Mouse (Mus musculus) cerebellum, adult 18-20 months (tissue): ENCODE data around the gene Nudt8.
"Not testable (repeated sequence)": the region's sequence is repeated elsewhere in the genome, so short reads cannot be mapped to it uniquely, and the experiment has no call there.

Source experiments
- DNase-seq, 2 experiments: peaks; one replicate each; pipeline ENCODE4 v3.0.0; 2021

Gene Nudt8

GRCm38 (mm10) chr19:4017921-4018587 is 17.7 kb downstream of the Nudt8 start:
- DNase-seq: no peak

- DNase-seq: peak; percentile 85 to 90
Measured at GRCm38 (mm10) chr19:4018743-4019583, 18.6 kb downstream of the Nudt8 start.

GRCm38 (mm10) chr19:4023185-4023584 is 22.8 kb downstream of the Nudt8 start:
- DNase-seq: no peak

- DNase-seq: no peak
Measured at GRCm38 (mm10) chr19:4027576-4027975, 27.2 kb downstream of the Nudt8 start.

- DNase-seq: no peak
Measured at GRCm38 (mm10) chr19:4032668-4033067, 32.3 kb downstream of the Nudt8 start.

- DNase-seq: no peak
Measured at GRCm38 (mm10) chr19:4033298-4033697, 32.9 kb downstream of the Nudt8 start.

GRCm38 (mm10) chr19:4033742-4034141 is 33.4 kb downstream of the Nudt8 start:
- no peak for DNase-seq

- no peak for DNase-seq
Measured at GRCm38 (mm10) chr19:4036327-4037045, 36.1 kb downstream of the Nudt8 start.

GRCm38 (mm10) chr19:4037154-4037787 is 36.9 kb downstream of the Nudt8 start:
- not testable (repeated sequence) for DNase-seq

- DNase-seq: peak; percentile 82 to 86
Measured at GRCm38 (mm10) chr19:4037788-4038232, 37.4 kb downstream of the Nudt8 start, which contains the start of gene Gstp1. Gene Gstp1, minus strand, starts transcription at chr19:4037985.

- DNase-seq: not testable (repeated sequence)
Measured at GRCm38 (mm10) chr19:4040941-4041340, 40.6 kb downstream of the Nudt8 start.

GRCm38 (mm10) chr19:4041500-4041899 is 41.1 kb downstream of the Nudt8 start:
- DNase-seq: not testable (repeated sequence)

GRCm38 (mm10) chr19:4042124-4042523 is 41.7 kb downstream of the Nudt8 start:
- no peak for DNase-seq

GRCm38 (mm10) chr19:4044109-4044508 is 43.7 kb downstream of the Nudt8 start:
- not testable (repeated sequence) for DNase-seq

- DNase-seq: peak; percentile 83 to 86
Measured at GRCm38 (mm10) chr19:4045966-4046865, 45.8 kb downstream of the Nudt8 start, which contains the start of gene Gstp2. Gene Gstp2, minus strand, starts transcription at chr19:4046023.

GRCm38 (mm10) chr19:4046866-4047254 is 46.5 kb downstream of the Nudt8 start:
- DNase-seq: no peak

- DNase-seq: peak; percentile 86 to 90
Measured at GRCm38 (mm10) chr19:4047859-4048258, 47.5 kb downstream of the Nudt8 start.

- not testable (repeated sequence) for DNase-seq
Measured at GRCm38 (mm10) chr19:4049069-4049468, 48.7 kb downstream of the Nudt8 start.

GRCm38 (mm10) chr19:4051016-4051415 is 50.6 kb downstream of the Nudt8 start:
- no peak for DNase-seq
